Mouse (Mus musculus): ENCODE data around the gene Nebl.

- no peak for TF ChIP-seq CTCF (IDR thresholded peaks at IDR 0.05; ENCODE audit: borderline replicate concordance, control insufficient read depth, extremely low read depth, insufficient read depth, low read length, poor library complexity)
- TF ChIP-seq POLR2A (IDR thresholded peaks at IDR 0.05; ENCODE audit: control insufficient read depth, extremely low read depth, insufficient read depth, low read length, poor library complexity) = no peak
These were observed 221.3 kb downstream of the Nebl start for GRCm38 (mm10) chr2:17509942-17510341.
